Mouse (Mus musculus): ENCODE results near the gene Zfp672.
A peak's percentile ranks its signal among the peaks of the same experiment; 100 is the strongest.

- TF ChIP-seq CTCF (IDR thresholded peaks at IDR 0.05), result peak; percentile 81
- TF ChIP-seq EP300 (IDR thresholded peaks at IDR 0.05; ENCODE audit: insufficient read depth, low read depth, low read length), result peak; percentile 99
- TF ChIP-seq POLR2A (IDR thresholded peaks at IDR 0.05; ENCODE audit: insufficient read depth, low read depth, low read length), result peak; percentile 48; the same call in 1 of the 2 replicates
Observed at GRCm38 (mm10) chr11:58301837-58302754, 28.0 kb downstream of the Zfp672 start.

All from heart, adult 2 months (tissue).